Mouse (Mus musculus): ENCODE results near the gene Wfdc13. TPM values are rescaled to one million over a fixed set of nuclear protein-coding genes. Genes with fewer than 3 reads are reported as not detected.

The Wfdc13 gene
- total and polyA plus RNA-seq, 3 experiments, result 0.12 TPM; not detected in 2

- Histone ChIP-seq H3K4me3 (ENCODE audit: control insufficient read depth in 1 of 2, insufficient read depth in 1 of 2, low read depth in 2 of 2, low read length in 2 of 2) (no peak overlapping the region), H3K4me1 (ENCODE audit: control insufficient read depth in 1 of 2, insufficient read depth in 2 of 2, low read length in 2 of 2) (no peaks in the 10 kb centered on the region), H3K27ac (ENCODE audit: control insufficient read depth, low read depth, low read length) (no peak overlapping the region), H3K9me3 (replicated peaks; ENCODE audit: insufficient read depth, low read length) (no peaks in the 10 kb centered on the region), H3K36me3 (ENCODE audit: control insufficient read depth in 1 of 2, insufficient read depth in 2 of 2, low read length in 2 of 2) (no peaks in the 10 kb centered on the region), H3K79me2 (ENCODE audit: control insufficient read depth, insufficient read depth, low read length, poor library complexity) (no peaks in the 10 kb centered on the region), H3K9ac (ENCODE audit: control insufficient read depth, low read depth, low read length, poor library complexity, severe bottlenecking) (no peak overlapping the region), H3K27me3 (ENCODE audit: control insufficient read depth in 1 of 2, insufficient read depth in 2 of 2, low read length in 2 of 2) (peaks cover 19 to 20% of the 10 kb centered on the region in 2 experiments)
- no peak for DNase-seq (ENCODE audit: low read depth, low spot score)
- no peak for TF ChIP-seq USF2 (IDR thresholded peaks at IDR 0.05; ENCODE audit: borderline replicate concordance in 1 of 2, insufficient read depth in 1 of 2, low read depth in 1 of 2, low read length in 2 of 2)
- no peak for TF ChIP-seq ZNF384 (IDR thresholded peaks at IDR 0.05; ENCODE audit: low read depth, low read length)
- no peak for TF ChIP-seq MYC (IDR thresholded peaks at IDR 0.05; ENCODE audit: low read depth, low read length)
- no peak for TF ChIP-seq NELFE (IDR thresholded peaks at IDR 0.05; ENCODE audit: low read depth, low read length)
- TF ChIP-seq ELF1 (IDR thresholded peaks at IDR 0.05; ENCODE audit: low read depth, low read length), result no peak
- TF ChIP-seq BHLHE40 (IDR thresholded peaks at IDR 0.05; ENCODE audit: borderline replicate concordance, low read depth, low read length), result no peak
- TF ChIP-seq USF1 (IDR thresholded peaks at IDR 0.05; ENCODE audit: low read depth, low read length), result no peak
- TF ChIP-seq ZKSCAN1 (IDR thresholded peaks at IDR 0.05; ENCODE audit: low read depth, low read length), result no peak
- TF ChIP-seq EP300 (IDR thresholded peaks at IDR 0.05; ENCODE audit: low read depth in 1 of 2, low read length in 2 of 2), result no peak
- TF ChIP-seq KAT2A (conservative IDR thresholded peaks at IDR 0.05; ENCODE audit: low read depth, low read length), result no peak
- no peak for TF ChIP-seq HCFC1 (IDR thresholded peaks at IDR 0.05; ENCODE audit: low read depth, low read length)
- TF ChIP-seq TCF12 (IDR thresholded peaks at IDR 0.05; ENCODE audit: low read depth, low read length), result no peak
- TF ChIP-seq POLR2AphosphoS2 (IDR thresholded peaks at IDR 0.05; ENCODE audit: low read length), result no peak
- TF ChIP-seq CHD2 (IDR thresholded peaks at IDR 0.05; ENCODE audit: low read length), result no peak
- no peak for TF ChIP-seq POLR2A (IDR thresholded peaks at IDR 0.05; ENCODE audit: control insufficient read depth in 1 of 2, insufficient read depth in 1 of 2, low read depth in 1 of 2, low read length in 2 of 2, poor library complexity in 1 of 2)
Observed at GRCm38 (mm10) chr2:164700959-164701358, 16.1 kb downstream of the Wfdc13 start.

- peaks cover 17 to 18% of the 10 kb centered on the region in 2 experiments for H3K27me3 ChIP-seq (ENCODE audit: control insufficient read depth in 1 of 2, insufficient read depth in 2 of 2, low read length in 2 of 2)
- no peak overlapping the region for H3K9ac ChIP-seq (ENCODE audit: control insufficient read depth, low read depth, low read length, poor library complexity, severe bottlenecking)
- no peaks in the 10 kb centered on the region for H3K79me2 ChIP-seq (ENCODE audit: control insufficient read depth, insufficient read depth, low read length, poor library complexity)
- DNase-seq (ENCODE audit: low read depth, low spot score), result no peak
- TF ChIP-seq ZKSCAN1 (IDR thresholded peaks at IDR 0.05; ENCODE audit: low read depth, low read length) (no peak), ZNF384 (IDR thresholded peaks at IDR 0.05; ENCODE audit: low read depth, low read length) (no peak), USF1 (IDR thresholded peaks at IDR 0.05; ENCODE audit: low read depth, low read length) (no peak), MXI1 (IDR thresholded peaks at IDR 0.05; ENCODE audit: low read depth, low read length) (no peak), ETS1 (IDR thresholded peaks at IDR 0.05; ENCODE audit: low read depth, low read length) (no peak)
- no peaks in the 10 kb centered on the region for H3K36me3 ChIP-seq (ENCODE audit: control insufficient read depth in 1 of 2, insufficient read depth in 2 of 2, low read length in 2 of 2)
- H3K9me3 ChIP-seq (replicated peaks; ENCODE audit: insufficient read depth, low read length), result no peaks in the 10 kb centered on the region
- H3K27ac ChIP-seq (ENCODE audit: control insufficient read depth, low read depth, low read length), result no peak overlapping the region
- H3K4me1 ChIP-seq (ENCODE audit: control insufficient read depth in 1 of 2, insufficient read depth in 2 of 2, low read length in 2 of 2), result no peaks in the 10 kb centered on the region
- H3K4me3 ChIP-seq (ENCODE audit: control insufficient read depth in 1 of 2, insufficient read depth in 1 of 2, low read depth in 2 of 2, low read length in 2 of 2), result no peak overlapping the region
Observed at GRCm38 (mm10) chr2:164701761-164702160, 16.9 kb downstream of the Wfdc13 start.
